Mouse (Mus musculus) kidney, adult 2 months (tissue): ENCODE data around the gene Tas1r3.

Experiments
- CTCF ChIP-seq: fragments of 200-500 bp; conservative IDR thresholded peaks from 2 replicates; pipeline ENCODE4 v1.5.1; 2011; ENCODE audit warnings: low read depth, mild to moderate bottlenecking, control low read depth, low read length, moderate library complexity, mixed read lengths; ENCODE audit not compliant: insufficient read depth, insufficient read length
- POLR2A ChIP-seq: fragments of 200-500 bp; IDR thresholded peaks from one replicate; pipeline ENCODE4 v1.6.1; 2011; ENCODE audit warnings: low read depth, low read length, control low read depth

GRCm38 (mm10) chr4:155899355-155899754, 36.2 kb upstream of the Tas1r3 start:
- no peak for TF ChIP-seq POLR2A
- TF ChIP-seq CTCF = no peak
